ENCODE assay signal across 7 mouse cellular contexts in genomic region chr19:41933179-41934086, GRCm38 (mm10). TPM values are rescaled to one million over a fixed set of nuclear protein-coding genes. Genes with fewer than 3 reads are reported as not detected.
DNase-seq lines count a peak whose midpoint lies in the region; ATAC-seq lines count a peak whose summit lies in the region.

Exosc1 (minus strand) TSS chr19:41933423.
Zdhhc16 (plus strand) TSS chr19:41933480.

- intact Hi-C loops in left cerebral cortex, postnatal 36 days (cut with DNase I), result loop anchor here (2.0 kb wide), 1 partner anchor 47 kb away; the partner anchor contains the start of genes Mms19 and Ubtd1

- H3K4me3 ChIP-seq in intestine, embryonic 16.5 days (ENCODE audit: low read length), result peak within 1 kb of the TSS; percentile 78
- H3K4me3 ChIP-seq in midbrain, embryonic 11.5 days (ENCODE audit: low read depth, low read length), result peak within 1 kb of the TSS; percentile 89

- peak; percentile 100 for ATAC-seq in intestine, embryonic 16.5 days
- peak; percentile 100 for ATAC-seq in midbrain, embryonic 11.5 days (ENCODE audit: low FRiP score)

- H3K4me1 ChIP-seq in intestine, embryonic 16.5 days (ENCODE audit: control insufficient read depth, insufficient read depth, low read length), result peaks cover 14% of the 10 kb centered on the region
- H3K4me1 ChIP-seq in midbrain, embryonic 11.5 days (ENCODE audit: control insufficient read depth, insufficient read depth, low read length), result peaks cover 13% of the 10 kb centered on the region

- peak; percentile 98 for DNase-seq in adrenal gland, adult 8-10 months
- DNase-seq in embryo, embryonic 9.5 days (ENCODE audit: extremely low spot score), result peak; percentile 99
- peak; percentile 93 to 97 for DNase-seq in gastrocnemius, postnatal 4 days (ENCODE audit: low spot score in 2 of 2)
- peak; percentile 99 for DNase-seq in left cerebral cortex, postnatal 36 days (ENCODE audit: low spot score in 2 of 2)
- DNase-seq in midbrain, embryonic 11.5 days (ENCODE audit: low spot score, missing footprints), result peak; percentile 99
- DNase-seq in skeletal muscle tissue, adult 2 months (ENCODE audit: low read depth, low spot score), result peak; percentile 97

- peak within 1 kb of the TSS; percentile 28 for H3K27ac ChIP-seq in intestine, embryonic 16.5 days (ENCODE audit: low read length)
- peak within 1 kb of the TSS; percentile 20; the same call in 1 of the 2 replicates for H3K27ac ChIP-seq in midbrain, embryonic 11.5 days (ENCODE audit: low read depth, low read length)

- H3K27me3 ChIP-seq in intestine, embryonic 16.5 days (replicated peaks; ENCODE audit: control insufficient read depth, insufficient read depth, low read length), result no peaks in the 10 kb centered on the region
- H3K27me3 ChIP-seq in midbrain, embryonic 11.5 days (ENCODE audit: control insufficient read depth, insufficient read depth, low read length), result no peaks in the 10 kb centered on the region

- peaks cover 2% of the 10 kb centered on the region; the same call in 1 of the 2 replicates for H3K36me3 ChIP-seq in intestine, embryonic 16.5 days (ENCODE audit: control insufficient read depth, insufficient read depth, low read length)
- peaks cover 5% of the 10 kb centered on the region for H3K36me3 ChIP-seq in midbrain, embryonic 11.5 days (ENCODE audit: control insufficient read depth, insufficient read depth, low read length)

- H3K9ac ChIP-seq in intestine, embryonic 16.5 days (ENCODE audit: low read depth, low read length), result peak within 1 kb of the TSS; percentile 87
- H3K9ac ChIP-seq in midbrain, embryonic 11.5 days (ENCODE audit: low read length), result peak within 1 kb of the TSS; percentile 80

- H3K9me3 ChIP-seq in intestine, embryonic 16.5 days (ENCODE audit: control insufficient read depth, low read length), result no peaks in the 10 kb centered on the region
- no peaks in the 10 kb centered on the region for H3K9me3 ChIP-seq in midbrain, embryonic 11.5 days (ENCODE audit: control insufficient read depth, low read length)

- peak within 1 kb of the TSS; percentile 73 for H3K4me2 ChIP-seq in intestine, embryonic 16.5 days (ENCODE audit: low read depth, low read length)
- H3K4me2 ChIP-seq in midbrain, embryonic 11.5 days, result peak within 1 kb of the TSS; percentile 82

- whole genome bisulfite sequencing in intestine, embryonic 16.5 days, result under 1% methylated on average over 47 of the region's 47 CpGs
- under 1% methylated on average over 47 of the region's 47 CpGs for WGBS in midbrain, embryonic 11.5 days

RNA-seq across cellular contexts. Expression of gene Exosc1, which starts in this region (rescaled TPM):
- 10 to 100 TPM; 26.6 to 34.0 (median 30.8) TPM for total RNA-seq in adrenal gland, adult 8-10 months (2022)
- 10 to 100 TPM; 19.6 to 24.5 TPM for total RNA-seq in gastrocnemius, postnatal 4 days (2021)
- polyA plus RNA-seq in intestine, embryonic 16.5 days (2015; fragmentation: Nextera tagmentation; extraction: Ambion mirVana), result 55.4 and 63.2 TPM in 2 replicates
- total RNA-seq in left cerebral cortex, postnatal 36 days (2021), result 10 to 100 TPM; 21.0 to 27.3 TPM
- polyA plus RNA-seq in midbrain, embryonic 11.5 days (2014; fragmentation: Nextera tagmentation; extraction: Ambion mirVana), result 75.0 and 82.1 TPM in 2 replicates

RNA-seq across cellular contexts. Expression of gene Zdhhc16, which starts in this region (rescaled TPM):
- 10 to 100 TPM; 29.5 to 40.7 (median 34.8) TPM for total RNA-seq in adrenal gland, adult 8-10 months (2022)
- 10 to 100 TPM; 36.0 to 36.5 TPM for total RNA-seq in gastrocnemius, postnatal 4 days (2021)
- polyA plus RNA-seq in intestine, embryonic 16.5 days (2015; fragmentation: Nextera tagmentation; extraction: Ambion mirVana), result 65.3 and 66.1 TPM in 2 replicates
- total RNA-seq in left cerebral cortex, postnatal 36 days (2021), result 10 to 100 TPM; 45.4 to 48.5 TPM
- 64.0 and 64.7 TPM in 2 replicates for polyA plus RNA-seq in midbrain, embryonic 11.5 days (2014; fragmentation: Nextera tagmentation; extraction: Ambion mirVana)

Comparison
In these comparisons a context has a peak if more than half of its experiments do, and no peak if none do; other contexts are left out.
1. Peak in every context shown above with its lines: DNase-seq, ATAC-seq, H3K4me3 ChIP-seq and H3K27ac ChIP-seq.